Mouse (Mus musculus): Measurements from ENCODE around the gene Prps2. TPM values are rescaled to one million over a fixed set of nuclear protein-coding genes. Genes with fewer than 3 reads are reported as not detected.

Prps2 gene
- polyA plus RNA-seq, 1 experiment from 2014 or later, result 19.2 TPM

DNA sequence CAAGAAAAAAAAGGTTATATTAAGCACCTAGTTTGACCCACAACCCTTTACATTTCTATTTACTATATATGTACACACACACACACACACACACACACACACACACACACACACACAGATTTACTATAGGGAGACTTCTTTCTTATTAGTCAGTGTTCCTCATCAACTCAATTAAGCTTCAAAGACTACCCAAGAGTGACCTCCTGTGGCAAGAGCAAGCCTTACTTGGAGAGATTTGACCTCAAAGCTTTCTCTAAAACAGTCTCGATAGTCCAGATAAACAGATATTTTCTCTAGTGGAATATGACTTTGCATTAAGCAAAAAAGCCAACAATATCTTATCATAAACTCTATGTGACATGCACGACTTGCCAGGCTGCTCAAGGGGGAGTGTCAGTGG lies 25.1 kb downstream of the Prps2 start:
- ATAC-seq (ENCODE audit: low FRiP score) (no peak), DNase-seq (ENCODE audit: low spot score, missing footprints) (no peak)
- H3K9me3 ChIP-seq (ENCODE audit: control insufficient read depth, low read length), result no peaks in the 10 kb centered on the region
- peaks cover 6% of the 10 kb centered on the region for H3K27me3 ChIP-seq (ENCODE audit: control insufficient read depth, insufficient read depth, low read length)
- 80% methylated on average over 2 of the region's 2 CpGs for WGBS
- no peak overlapping the region for H3K9ac ChIP-seq (ENCODE audit: low read length)
- no peaks in the 10 kb centered on the region for H3K4me1 ChIP-seq (ENCODE audit: control insufficient read depth, insufficient read depth, low read length)
- no peak overlapping the region for H3K4me3 ChIP-seq (ENCODE audit: low read depth, low read length)
- H3K4me2 ChIP-seq, result no peak overlapping the region
- no peaks in the 10 kb centered on the region for H3K36me3 ChIP-seq (ENCODE audit: control insufficient read depth, insufficient read depth, low read length)
- no peak overlapping the region for H3K27ac ChIP-seq (ENCODE audit: low read depth, low read length)

DNA sequence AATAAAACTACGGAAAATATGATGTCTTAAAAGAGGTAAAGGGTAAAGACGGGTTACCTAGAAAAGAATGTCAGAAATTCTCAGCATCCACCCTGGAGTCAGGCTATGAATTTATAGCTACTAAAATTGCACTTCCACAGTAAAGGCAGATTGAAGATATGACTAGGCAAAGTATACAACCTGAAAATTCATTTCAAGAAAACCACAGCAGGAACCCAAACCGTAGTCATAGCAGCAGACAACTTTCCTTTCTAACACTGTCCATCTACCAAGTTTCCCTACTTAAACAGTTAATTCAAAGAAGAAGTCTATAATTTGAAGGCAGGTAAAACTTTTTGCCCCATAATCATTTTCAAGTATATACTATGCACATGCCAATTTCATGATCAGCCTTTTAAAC lies 26.6 kb downstream of the Prps2 start:
- no peaks in the 10 kb centered on the region for H3K9me3 ChIP-seq (ENCODE audit: control insufficient read depth, low read length)
- peaks cover 6% of the 10 kb centered on the region for H3K27me3 ChIP-seq (ENCODE audit: control insufficient read depth, insufficient read depth, low read length)
- no peak overlapping the region for H3K27ac ChIP-seq (ENCODE audit: low read depth, low read length)
- ATAC-seq (ENCODE audit: low FRiP score) (no peak), DNase-seq (ENCODE audit: low spot score, missing footprints) (no peak)
- 94% methylated on average over 3 of the region's 3 CpGs for WGBS
- no peak overlapping the region for H3K4me2 ChIP-seq
- H3K9ac ChIP-seq (ENCODE audit: low read length), result no peak overlapping the region
- no peaks in the 10 kb centered on the region for H3K36me3 ChIP-seq (ENCODE audit: control insufficient read depth, insufficient read depth, low read length)
- no peaks in the 10 kb centered on the region for H3K4me1 ChIP-seq (ENCODE audit: control insufficient read depth, insufficient read depth, low read length)
- H3K4me3 ChIP-seq (ENCODE audit: low read depth, low read length), result no peak overlapping the region

DNA sequence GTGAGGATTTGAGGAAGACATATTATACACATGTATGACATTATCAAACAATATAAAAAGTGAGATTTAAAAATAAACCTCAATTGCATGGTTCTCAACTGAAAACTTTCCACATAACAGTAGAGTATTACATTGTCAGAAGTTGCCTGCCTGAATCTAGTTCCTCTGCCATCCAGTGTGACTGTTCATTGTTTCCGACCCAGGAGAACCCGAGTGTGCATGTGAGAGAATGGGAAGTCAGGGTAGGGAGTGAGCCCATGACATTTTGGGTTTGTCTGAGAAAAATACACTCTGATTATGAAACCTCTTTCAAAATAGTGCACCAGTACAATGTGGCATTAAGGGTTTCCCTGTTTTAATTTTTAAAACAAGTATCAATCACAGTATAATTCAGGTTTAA lies 28.9 kb downstream of the Prps2 start:
- no peaks in the 10 kb centered on the region for H3K9me3 ChIP-seq (ENCODE audit: control insufficient read depth, low read length)
- H3K27ac ChIP-seq (ENCODE audit: low read depth, low read length), result no peak overlapping the region
- H3K4me3 ChIP-seq (ENCODE audit: low read depth, low read length), result no peak overlapping the region
- H3K4me1 ChIP-seq (ENCODE audit: control insufficient read depth, insufficient read depth, low read length), result no peaks in the 10 kb centered on the region
- ATAC-seq (ENCODE audit: low FRiP score) (no peak), DNase-seq (ENCODE audit: low spot score, missing footprints) (no peak)
- H3K27me3 ChIP-seq (ENCODE audit: control insufficient read depth, insufficient read depth, low read length), result peaks cover 12% of the 10 kb centered on the region
- no peaks in the 10 kb centered on the region for H3K36me3 ChIP-seq (ENCODE audit: control insufficient read depth, insufficient read depth, low read length)
- 82% methylated on average over 2 of the region's 2 CpGs for WGBS
- no peak overlapping the region for H3K4me2 ChIP-seq
- H3K9ac ChIP-seq (ENCODE audit: low read length), result no peak overlapping the region

DNA sequence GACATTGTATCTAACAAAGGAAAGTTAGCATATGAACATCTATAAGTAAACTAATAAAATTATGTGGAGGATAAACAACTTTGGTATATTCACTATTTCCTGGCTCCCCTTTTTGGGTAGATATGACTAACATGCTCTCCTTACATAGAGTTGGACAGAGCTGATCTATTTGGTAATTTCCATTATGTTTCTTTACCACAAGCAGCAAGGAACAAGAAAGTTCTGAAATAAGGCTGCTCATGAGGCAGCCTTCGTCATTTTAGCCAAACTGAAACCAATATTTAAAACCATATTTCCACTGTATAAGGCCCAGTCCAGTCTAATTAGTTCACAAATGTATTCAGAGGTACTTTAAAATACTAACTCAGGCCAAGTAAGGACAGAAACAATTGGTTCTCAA lies 36.1 kb downstream of the Prps2 start:
- Histone ChIP-seq H3K27me3 (ENCODE audit: control insufficient read depth, insufficient read depth, low read length) (peaks cover 11% of the 10 kb centered on the region), H3K9ac (ENCODE audit: low read length) (no peak overlapping the region), H3K36me3 (ENCODE audit: control insufficient read depth, insufficient read depth, low read length) (no peaks in the 10 kb centered on the region), H3K9me3 (ENCODE audit: control insufficient read depth, low read length) (no peaks in the 10 kb centered on the region), H3K27ac (ENCODE audit: low read depth, low read length) (no peak overlapping the region), H3K4me3 (ENCODE audit: low read depth, low read length) (no peak overlapping the region), H3K4me1 (ENCODE audit: control insufficient read depth, insufficient read depth, low read length) (no peaks in the 10 kb centered on the region), H3K4me2 (no peak overlapping the region)
- no peak for ATAC-seq (ENCODE audit: low FRiP score)
- 76% methylated on average over 1 of the region's 1 CpGs for WGBS
- DNase-seq (ENCODE audit: low spot score, missing footprints), result no peak

DNA sequence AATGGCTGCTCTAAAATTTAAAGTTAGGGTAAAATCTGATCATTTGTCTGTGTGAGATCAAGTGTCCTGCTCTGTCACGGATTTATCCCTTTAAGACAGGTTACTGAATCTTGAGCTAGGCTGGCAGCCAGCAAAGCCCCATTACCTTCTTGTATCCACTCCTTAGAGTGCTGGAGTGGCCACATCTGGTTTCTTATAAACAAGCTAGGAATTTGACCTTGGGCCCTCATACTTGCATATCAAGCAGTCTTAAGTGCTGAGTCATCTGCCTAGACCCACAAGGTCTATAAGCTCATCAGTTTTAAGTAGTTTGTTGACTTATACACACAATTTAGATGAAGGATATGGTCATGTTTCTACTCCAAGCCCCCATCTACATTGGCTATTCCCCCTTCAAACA lies 38.2 kb downstream of the Prps2 start:
- DNase-seq (ENCODE audit: low spot score, missing footprints) (no peak), ATAC-seq (ENCODE audit: low FRiP score) (no peak)
- Histone ChIP-seq H3K9me3 (ENCODE audit: control insufficient read depth, low read length) (no peaks in the 10 kb centered on the region), H3K9ac (ENCODE audit: low read length) (no peak overlapping the region), H3K36me3 (ENCODE audit: control insufficient read depth, insufficient read depth, low read length) (no peaks in the 10 kb centered on the region), H3K27me3 (ENCODE audit: control insufficient read depth, insufficient read depth, low read length) (peaks cover 11% of the 10 kb centered on the region), H3K4me2 (no peak overlapping the region), H3K27ac (ENCODE audit: low read depth, low read length) (no peak overlapping the region), H3K4me3 (ENCODE audit: low read depth, low read length) (no peak overlapping the region), H3K4me1 (ENCODE audit: control insufficient read depth, insufficient read depth, low read length) (no peaks in the 10 kb centered on the region)
- WGBS, result 80% methylated on average over 1 of the region's 1 CpGs

DNA sequence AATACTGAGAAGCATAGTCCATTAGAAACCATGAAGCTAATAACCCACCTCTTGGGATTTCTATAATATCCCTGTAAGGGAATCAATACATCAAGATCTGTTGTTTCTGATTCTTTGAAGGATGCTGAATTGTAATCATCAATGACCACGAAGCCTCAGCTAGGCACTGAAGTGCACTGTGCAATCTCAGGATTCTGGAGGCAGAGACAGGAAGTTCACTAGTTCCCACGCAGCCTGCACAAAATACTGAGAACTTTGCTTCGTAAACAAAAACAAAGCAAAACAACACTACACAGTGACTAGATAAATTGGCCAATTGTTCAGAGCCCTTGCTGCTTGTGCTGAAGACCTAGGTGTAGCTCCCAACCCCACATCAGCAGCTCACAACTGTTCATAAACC lies 40.7 kb downstream of the Prps2 start:
- no peaks in the 10 kb centered on the region for H3K9me3 ChIP-seq (ENCODE audit: control insufficient read depth, low read length)
- H3K27ac ChIP-seq (ENCODE audit: low read depth, low read length), result no peak overlapping the region
- H3K4me2 ChIP-seq, result no peak overlapping the region
- 81% methylated on average over 3 of the region's 3 CpGs for WGBS
- DNase-seq (ENCODE audit: low spot score, missing footprints) (no peak), ATAC-seq (ENCODE audit: low FRiP score) (no peak)
- H3K27me3 ChIP-seq (ENCODE audit: control insufficient read depth, insufficient read depth, low read length), result peaks cover 8% of the 10 kb centered on the region
- no peak overlapping the region for H3K9ac ChIP-seq (ENCODE audit: low read length)
- no peaks in the 10 kb centered on the region for H3K36me3 ChIP-seq (ENCODE audit: control insufficient read depth, insufficient read depth, low read length)
- H3K4me3 ChIP-seq (ENCODE audit: low read depth, low read length), result no peak overlapping the region
- no peaks in the 10 kb centered on the region for H3K4me1 ChIP-seq (ENCODE audit: control insufficient read depth, insufficient read depth, low read length)

DNA sequence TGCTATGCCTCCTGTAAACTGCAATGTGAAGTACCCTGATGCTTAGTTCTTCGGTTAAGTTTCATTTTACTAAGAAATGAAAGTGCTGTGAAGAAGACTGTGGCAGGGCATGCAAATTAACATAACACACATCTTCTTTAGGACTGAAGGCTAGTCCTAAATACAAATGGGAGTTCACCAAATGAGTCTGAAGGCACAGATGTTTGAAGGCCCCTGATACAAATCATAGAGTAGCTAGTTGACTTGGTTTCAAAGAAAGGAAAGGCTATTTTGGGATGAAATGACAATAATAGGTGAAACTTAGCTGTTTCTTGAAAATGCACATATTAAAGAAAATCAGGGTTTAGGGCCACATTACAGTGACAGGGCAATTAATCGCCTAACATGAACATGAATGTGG lies 42.4 kb downstream of the Prps2 start:
- ATAC-seq (ENCODE audit: low FRiP score), result no peak
- Histone ChIP-seq H3K36me3 (ENCODE audit: control insufficient read depth, insufficient read depth, low read length) (no peaks in the 10 kb centered on the region), H3K9me3 (ENCODE audit: control insufficient read depth, low read length) (no peaks in the 10 kb centered on the region), H3K27ac (ENCODE audit: low read depth, low read length) (no peak overlapping the region), H3K9ac (ENCODE audit: low read length) (no peak overlapping the region), H3K4me2 (no peak overlapping the region), H3K27me3 (ENCODE audit: control insufficient read depth, insufficient read depth, low read length) (peaks cover 6% of the 10 kb centered on the region), H3K4me3 (ENCODE audit: low read depth, low read length) (no peak overlapping the region), H3K4me1 (ENCODE audit: control insufficient read depth, insufficient read depth, low read length) (no peaks in the 10 kb centered on the region)
- DNase-seq (ENCODE audit: low spot score, missing footprints), result no peak
- WGBS, result 80% methylated on average over 2 of the region's 2 CpGs

- Histone ChIP-seq H3K9me3 (ENCODE audit: control insufficient read depth, low read length) (no peaks in the 10 kb centered on the region), H3K9ac (ENCODE audit: low read length) (no peak overlapping the region), H3K4me3 (ENCODE audit: low read depth, low read length) (no peak overlapping the region), H3K4me2 (no peak overlapping the region), H3K4me1 (ENCODE audit: control insufficient read depth, insufficient read depth, low read length) (no peaks in the 10 kb centered on the region), H3K36me3 (ENCODE audit: control insufficient read depth, insufficient read depth, low read length) (no peaks in the 10 kb centered on the region), H3K27me3 (ENCODE audit: control insufficient read depth, insufficient read depth, low read length) (peaks cover 6% of the 10 kb centered on the region; the same call in 1 of the 2 replicates), H3K27ac (ENCODE audit: low read depth, low read length) (no peak overlapping the region)
- DNase-seq (ENCODE audit: low spot score, missing footprints) (no peak), ATAC-seq (ENCODE audit: low FRiP score) (no peak)
- WGBS, result 93% methylated on average over 1 of the region's 1 CpGs
Measured at GRCm38 (mm10) chrX:167337990-167338389, 44.6 kb downstream of the Prps2 start.

DNA sequence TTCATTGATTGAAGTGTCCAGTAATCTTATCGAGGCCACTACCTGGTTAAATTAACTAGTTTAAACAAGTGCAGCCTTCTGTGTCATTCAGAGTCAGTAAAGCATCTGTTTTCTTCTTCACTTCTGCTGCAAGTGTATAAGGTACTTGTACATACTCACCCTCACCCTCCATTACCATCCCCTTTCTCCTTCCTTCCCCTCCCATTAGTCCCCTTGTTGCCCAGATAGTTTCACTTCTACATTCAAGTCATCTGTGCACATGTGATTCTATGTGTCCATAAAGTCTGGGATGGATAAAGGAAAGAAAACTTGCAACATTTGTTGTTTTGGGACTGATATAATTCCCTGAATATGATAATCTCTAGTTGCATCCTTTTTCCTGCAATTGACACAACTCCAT lies 48.0 kb downstream of the Prps2 start:
- no peak overlapping the region for H3K4me3 ChIP-seq (ENCODE audit: low read depth, low read length)
- no peak for DNase-seq (ENCODE audit: low spot score, missing footprints)
- no peaks in the 10 kb centered on the region for H3K9me3 ChIP-seq (ENCODE audit: control insufficient read depth, low read length)
- H3K27me3 ChIP-seq (ENCODE audit: control insufficient read depth, insufficient read depth, low read length), result peaks cover 2% of the 10 kb centered on the region
- 75% methylated on average over 1 of the region's 1 CpGs for WGBS
- H3K9ac ChIP-seq (ENCODE audit: low read length), result no peak overlapping the region
- H3K27ac ChIP-seq (ENCODE audit: low read depth, low read length), result no peak overlapping the region
- no peaks in the 10 kb centered on the region for H3K4me1 ChIP-seq (ENCODE audit: control insufficient read depth, insufficient read depth, low read length)
- no peaks in the 10 kb centered on the region for H3K36me3 ChIP-seq (ENCODE audit: control insufficient read depth, insufficient read depth, low read length)
- no peak for ATAC-seq (ENCODE audit: low FRiP score)
- H3K4me2 ChIP-seq, result no peak overlapping the region

GRCm38 (mm10) chrX:167332607-167333006 lies 49.9 kb downstream of the Prps2 start:
- peaks cover 3% of the 10 kb centered on the region; the same call in 1 of the 2 replicates for H3K27me3 ChIP-seq (ENCODE audit: control insufficient read depth, insufficient read depth, low read length)
- 73% methylated on average over 1 of the region's 1 CpGs for WGBS

More at GRCm38 (mm10) chrX:167332607-167333006, 49.9 kb downstream of the Prps2 start:
- Histone ChIP-seq H3K9me3 (ENCODE audit: control insufficient read depth, low read length) (no peaks in the 10 kb centered on the region), H3K4me3 (ENCODE audit: low read depth, low read length) (no peak overlapping the region), H3K36me3 (ENCODE audit: control insufficient read depth, insufficient read depth, low read length) (no peaks in the 10 kb centered on the region), H3K9ac (ENCODE audit: low read length) (no peak overlapping the region), H3K27ac (ENCODE audit: low read depth, low read length) (no peak overlapping the region), H3K4me1 (ENCODE audit: control insufficient read depth, insufficient read depth, low read length) (no peaks in the 10 kb centered on the region), H3K4me2 (no peak overlapping the region)
- DNase-seq (ENCODE audit: low spot score, missing footprints) (no peak), ATAC-seq (ENCODE audit: low FRiP score) (no peak)

Data from midbrain, embryonic 11.5 days (tissue).